Mouse (Mus musculus) heart, postnatal 14 days (tissue): ENCODE measurements around the gene Spn. TPM values are rescaled to one million over a fixed set of nuclear protein-coding genes. Genes with fewer than 3 reads are reported as not detected.

ENCODE experiments used
- DNase-seq, 2 experiments: peaks; one replicate each; pipeline ENCODE4 v3.0.0; 2021 to 2022
- intact Hi-C: fragments of 180-260 bp; cut with DNase I; formaldehyde crosslinking; loops from one replicate; pipeline ENCODE4 v1.15.1; 2025
- total RNA-seq, 2 experiments: library from RNA; stranded (reverse); gene quantifications; 2 replicates each; pipeline ENCODE4 v1.2.3; 2021

Gene Spn
- total RNA-seq, 2 experiments from 2014 or later = 0.38 to 2.0 TPM

DNA sequence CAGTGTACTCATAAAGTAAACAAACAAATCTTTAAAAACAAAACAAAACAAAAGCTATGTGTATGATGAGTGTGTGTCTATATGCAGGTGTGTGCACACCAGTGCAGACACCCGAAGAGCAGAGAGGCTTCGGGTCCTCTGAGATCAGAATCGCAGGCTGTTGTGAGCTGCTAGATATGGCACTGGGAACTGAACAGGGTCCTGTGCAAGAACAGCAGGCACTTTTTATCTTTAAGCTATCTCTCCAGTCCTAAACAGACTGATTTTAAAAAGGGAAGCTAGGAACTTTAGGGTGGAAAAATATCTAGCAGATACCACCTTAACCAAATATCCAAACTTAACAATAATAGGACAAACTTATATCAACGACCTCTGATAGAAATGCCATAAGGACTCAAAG, 5.0 kb upstream of the Spn start:
- DNase-seq = no peak
- intact Hi-C loops = no loop called here

DNA sequence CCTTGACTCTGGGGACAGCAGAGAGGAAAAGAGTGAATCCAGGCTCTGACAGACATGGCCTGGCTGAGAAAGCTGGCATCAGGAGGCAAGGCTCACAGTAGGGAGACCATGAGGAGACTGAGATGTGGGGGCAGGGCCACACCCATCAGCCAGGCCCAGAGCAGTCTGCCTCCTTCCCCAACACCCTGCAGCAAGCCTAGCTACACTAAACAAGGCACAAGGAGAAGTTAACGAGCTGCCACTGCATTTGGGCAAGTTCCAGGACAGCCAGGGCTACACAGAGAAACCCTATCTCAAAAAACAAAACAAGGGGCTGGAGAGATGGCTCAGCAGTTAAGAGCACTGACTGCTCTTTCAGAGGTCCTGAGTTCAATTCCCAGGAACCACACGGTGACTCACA, 4.6 kb upstream of the Spn start:
- intact Hi-C loops = no loop called here

DNA sequence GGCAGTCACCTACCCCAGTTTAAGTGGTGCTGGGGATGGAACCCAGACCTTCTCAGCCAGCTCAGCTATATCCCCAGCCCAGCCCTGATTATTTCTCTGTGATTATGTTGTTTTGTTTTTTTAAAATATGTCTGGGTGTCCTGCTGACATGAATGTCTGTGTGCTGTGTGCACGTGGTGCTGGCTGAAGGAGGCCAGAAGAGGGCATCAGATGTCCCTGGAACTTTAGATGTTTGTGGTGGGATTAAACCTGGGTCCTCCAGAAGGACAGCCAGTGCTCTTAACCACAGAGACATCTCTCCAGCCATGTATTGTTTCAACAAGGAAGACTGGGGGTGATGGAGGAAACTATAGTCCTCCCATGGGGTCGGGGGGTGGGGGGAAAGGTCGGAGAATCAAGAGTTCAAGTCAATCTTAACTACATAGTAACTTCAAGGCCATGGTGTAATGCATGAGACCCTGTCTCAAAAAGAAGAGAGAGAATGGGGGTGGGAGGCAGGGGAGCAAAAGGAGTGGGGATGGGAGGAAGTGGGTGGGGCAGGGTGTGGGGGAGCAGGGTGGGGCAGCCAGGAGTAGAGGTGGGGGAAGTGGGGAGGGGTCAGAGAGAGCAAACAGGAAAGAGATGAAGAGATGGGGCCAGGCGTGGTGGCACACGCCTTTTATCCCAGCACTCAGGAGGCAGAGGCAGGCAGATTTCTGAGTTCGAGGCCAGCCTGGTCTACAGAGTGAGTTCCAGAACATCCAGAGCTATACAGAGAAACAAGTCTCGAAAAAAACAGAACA, 3.2 kb upstream of the Spn start:
- intact Hi-C loops = no loop called here
- no peak for DNase-seq

More for the DNA sequence above, 4.6 kb upstream of the Spn start:
- no peak for DNase-seq

DNA sequence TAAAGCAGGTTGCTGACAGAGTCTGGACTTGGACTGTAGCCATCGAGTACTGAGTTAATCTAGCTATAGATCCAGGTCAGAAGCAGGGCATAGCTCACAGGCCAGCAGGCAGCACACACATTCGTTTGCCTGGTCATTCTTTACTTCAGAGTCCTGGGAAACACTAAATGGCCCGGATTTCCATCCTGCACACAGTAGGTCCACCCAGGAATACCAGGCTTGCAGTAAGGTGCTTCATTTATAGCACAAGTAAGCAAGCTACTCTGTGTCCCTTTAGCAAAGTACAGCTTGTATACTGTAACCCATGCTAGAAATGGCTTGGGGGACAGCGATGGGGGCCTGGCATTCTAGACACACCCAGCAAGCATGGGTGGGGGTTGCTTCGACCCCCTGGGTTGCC, 1.9 kb upstream of the Spn start:
- DNase-seq = no peak
- intact Hi-C loops = loop anchor here (5.0 kb wide), 1 partner anchor 48 kb away; no protein-coding TSS in a partner anchor

DNA sequence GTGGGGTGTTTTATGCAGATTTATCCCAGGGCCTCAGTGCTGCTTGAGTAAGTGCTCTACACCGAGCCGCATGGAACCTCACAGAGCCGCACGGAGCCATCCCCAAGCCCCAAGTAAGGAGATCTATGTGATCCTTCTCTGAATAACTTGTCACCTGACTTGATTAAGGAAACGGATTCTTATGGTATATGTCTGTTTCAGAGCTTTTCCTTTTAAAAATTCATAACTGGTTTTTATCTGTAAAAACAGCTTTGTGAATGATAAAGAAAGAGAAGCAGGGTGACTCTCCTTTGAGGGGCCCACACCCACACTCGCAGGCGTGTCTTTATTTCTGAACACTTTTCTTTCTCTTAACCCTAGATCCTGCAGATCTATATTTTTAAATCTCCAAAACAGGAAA, 1.5 kb upstream of the Spn start:
- intact Hi-C loops = loop anchor here (5.0 kb wide), 1 partner anchor 48 kb away; no protein-coding TSS in a partner anchor
- DNase-seq = no peak

DNA sequence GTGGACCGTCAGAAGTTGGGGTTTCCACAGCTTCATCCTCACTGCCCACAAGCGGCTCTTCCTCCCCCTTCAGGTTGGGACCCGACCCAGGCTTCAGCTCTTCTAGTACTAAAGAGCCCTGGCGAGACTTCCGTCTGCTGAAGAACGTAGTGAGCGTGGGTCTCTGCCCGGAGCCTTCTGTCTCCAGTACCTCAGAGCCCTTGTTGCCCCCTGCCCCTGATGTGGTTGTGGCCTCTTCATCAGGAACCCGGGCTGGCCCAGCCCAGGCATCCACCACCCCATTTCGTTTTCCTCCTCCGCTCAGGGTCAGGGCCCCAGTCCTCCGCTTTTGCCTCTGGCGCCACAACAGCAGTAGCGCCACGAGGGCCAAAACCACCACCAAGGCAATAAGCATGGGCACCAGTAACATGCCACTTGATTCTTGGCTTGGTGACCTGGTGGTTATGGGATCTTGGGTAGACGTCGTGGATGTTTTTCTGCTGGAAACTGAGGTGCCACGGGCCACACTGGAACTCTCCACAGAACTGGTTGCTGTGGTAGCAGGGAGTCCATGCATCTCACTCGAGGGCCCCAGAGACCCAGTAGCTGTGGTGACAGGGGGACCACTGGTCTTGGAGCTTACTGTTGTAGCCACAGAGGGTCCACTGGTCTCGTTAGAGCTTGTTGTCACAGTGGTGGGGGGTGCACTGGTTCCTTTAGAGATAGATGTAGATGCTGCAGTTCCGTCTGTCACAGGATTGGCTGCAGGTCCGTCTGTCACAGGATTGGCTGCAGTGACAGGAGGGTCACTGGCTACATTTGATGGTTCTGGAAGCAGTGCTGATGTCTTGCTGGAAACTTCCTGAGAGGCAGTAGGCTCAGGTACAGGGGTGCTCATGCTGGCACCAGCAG, 1.2 kb downstream of the Spn start:
- intact Hi-C loops = loop anchor here (5.0 kb wide), 1 partner anchor 51 kb away; no protein-coding TSS in a partner anchor
- no peak for DNase-seq

DNA sequence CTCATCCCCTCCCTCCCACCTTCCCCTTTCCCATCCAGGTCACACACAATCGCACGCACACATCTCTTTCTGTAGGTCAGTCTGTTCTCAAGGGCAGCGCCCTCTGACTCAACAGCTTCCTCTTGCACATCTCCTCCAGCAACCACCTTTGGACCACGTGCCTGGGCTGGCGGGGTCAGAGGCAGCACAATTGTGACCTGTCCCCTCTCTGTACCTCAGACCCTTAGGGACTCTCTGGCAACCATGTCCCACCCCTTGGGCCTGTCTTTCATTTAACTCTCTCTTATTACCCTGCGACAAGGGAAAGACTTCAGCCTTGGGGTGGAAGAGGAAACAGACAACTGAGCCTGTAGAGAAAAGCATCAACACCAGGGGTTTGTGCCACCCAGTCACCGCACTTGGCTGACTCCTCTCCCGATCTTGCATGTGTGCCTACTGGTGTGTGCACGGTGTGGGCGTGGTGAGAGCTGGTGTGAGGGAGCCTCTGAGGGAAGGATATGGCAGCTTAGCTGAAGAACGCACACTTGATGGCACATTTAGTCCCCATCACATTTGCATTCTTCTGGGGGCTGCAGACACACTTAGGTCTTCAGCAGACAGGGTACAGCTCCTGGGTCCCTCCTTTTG, 2.7 kb downstream of the Spn start:
- no peak for DNase-seq
- intact Hi-C loops = loop anchor here (5.0 kb wide), 1 partner anchor 52 kb away; no protein-coding TSS in a partner anchor

DNA sequence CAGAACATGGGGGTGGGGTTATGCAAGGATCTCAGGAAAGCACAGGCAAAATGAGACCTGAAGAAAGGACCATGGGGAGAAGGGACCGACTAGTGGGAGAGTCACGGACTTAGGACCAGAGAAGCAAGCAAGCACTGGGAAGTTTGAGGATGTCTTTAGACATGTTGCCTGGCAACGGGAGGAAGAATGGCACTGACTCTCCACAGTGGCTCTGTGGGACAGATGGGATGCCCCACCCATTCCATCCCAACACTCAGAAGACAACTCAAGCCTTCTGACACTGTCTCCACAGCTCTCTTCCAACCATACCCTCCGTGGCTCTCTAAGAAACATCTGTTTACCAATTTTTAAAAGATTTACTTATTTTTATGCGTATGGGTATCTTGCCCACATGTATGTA, 4.5 kb downstream of the Spn start:
- intact Hi-C loops = no loop called here
- no peak for DNase-seq

DNA sequence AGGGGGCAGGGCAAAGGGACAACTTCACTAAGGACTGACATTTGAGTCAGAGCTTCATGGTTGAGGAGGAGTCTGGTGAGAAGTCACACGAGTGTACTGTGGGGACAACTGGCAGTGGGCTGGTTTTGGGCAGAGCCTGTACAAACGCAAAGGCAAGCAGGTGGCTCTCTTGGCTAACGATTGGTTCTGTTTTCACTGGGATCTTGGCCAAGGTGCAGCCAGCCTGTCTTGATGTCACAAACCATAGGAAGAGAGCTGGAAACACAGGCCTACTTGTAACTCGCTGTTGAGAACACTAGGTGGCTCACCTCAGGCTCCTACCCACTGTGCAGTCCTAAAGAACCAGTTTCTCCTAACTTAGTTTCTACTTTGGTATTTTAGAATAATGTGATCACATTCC, 8.0 kb downstream of the Spn start:
- peak in 1 of 2 experiments; percentile 28 for DNase-seq
- intact Hi-C loops = no loop called here

DNA sequence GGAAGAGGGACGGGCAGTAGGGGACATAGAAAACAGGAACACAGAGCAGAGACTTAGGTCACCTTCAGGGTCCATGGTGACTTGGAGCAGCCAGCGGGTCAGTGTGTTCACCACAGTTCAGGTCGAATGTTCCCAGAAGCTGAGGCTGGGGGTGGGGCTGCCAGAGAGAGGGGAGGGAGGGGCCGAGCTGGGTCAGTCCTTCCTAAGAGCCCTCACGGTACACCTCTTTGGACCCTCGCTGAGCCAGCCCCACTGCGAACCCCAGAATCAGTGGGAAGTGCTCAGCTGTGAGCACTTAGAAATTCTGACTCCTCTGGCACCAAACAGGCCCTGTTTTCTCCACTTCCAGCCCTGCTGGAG, 15.7 kb downstream of the Spn start, which contains the start of gene Qprt:
Qprt (minus strand) TSS at position 316 of the 360 bp plus-strand sequence.
- intact Hi-C loops = no loop called here
- no peak for DNase-seq

DNA sequence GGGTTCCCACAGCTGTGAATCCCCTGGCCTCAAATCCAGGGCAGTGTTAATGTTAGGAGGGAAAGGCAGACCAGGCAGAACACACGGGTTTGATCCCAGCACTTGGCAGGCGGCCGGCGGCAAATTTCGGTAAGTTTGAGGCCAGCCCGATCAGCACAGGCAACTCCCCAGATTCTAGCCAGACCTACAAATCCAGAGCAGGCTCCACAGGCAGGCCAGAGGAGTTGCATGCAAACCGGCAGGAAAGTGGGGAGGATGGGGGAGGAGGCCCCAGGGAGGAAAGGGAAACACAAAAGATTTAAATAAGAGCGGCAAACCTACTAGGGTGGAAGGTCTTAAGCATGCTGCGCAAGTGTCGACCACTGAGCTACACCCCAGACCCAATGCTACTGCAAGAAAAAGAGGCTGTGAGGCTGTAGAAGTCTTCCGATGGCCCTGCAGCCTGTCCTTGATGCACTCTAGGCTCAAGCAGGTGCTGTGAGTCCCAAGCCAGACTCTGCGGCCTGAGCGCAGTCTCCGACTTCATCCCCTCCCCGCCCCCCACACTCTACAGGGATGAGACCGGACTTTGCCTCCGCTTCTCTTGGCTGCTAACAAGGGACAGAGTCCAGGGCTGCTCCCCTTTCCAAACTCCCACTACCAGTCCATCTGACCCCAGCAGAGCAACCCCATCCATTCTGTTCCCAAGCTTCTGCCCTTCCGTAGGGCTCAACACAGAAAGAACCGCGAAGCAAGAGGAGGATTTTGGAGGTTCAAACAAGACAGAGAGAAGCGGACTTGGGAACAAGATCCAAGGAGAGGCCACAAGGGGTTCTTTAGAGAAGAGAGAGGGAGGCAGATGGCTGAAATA, 16.3 kb downstream of the Spn start:
- intact Hi-C loops = no loop called here
- no peak for DNase-seq

DNA sequence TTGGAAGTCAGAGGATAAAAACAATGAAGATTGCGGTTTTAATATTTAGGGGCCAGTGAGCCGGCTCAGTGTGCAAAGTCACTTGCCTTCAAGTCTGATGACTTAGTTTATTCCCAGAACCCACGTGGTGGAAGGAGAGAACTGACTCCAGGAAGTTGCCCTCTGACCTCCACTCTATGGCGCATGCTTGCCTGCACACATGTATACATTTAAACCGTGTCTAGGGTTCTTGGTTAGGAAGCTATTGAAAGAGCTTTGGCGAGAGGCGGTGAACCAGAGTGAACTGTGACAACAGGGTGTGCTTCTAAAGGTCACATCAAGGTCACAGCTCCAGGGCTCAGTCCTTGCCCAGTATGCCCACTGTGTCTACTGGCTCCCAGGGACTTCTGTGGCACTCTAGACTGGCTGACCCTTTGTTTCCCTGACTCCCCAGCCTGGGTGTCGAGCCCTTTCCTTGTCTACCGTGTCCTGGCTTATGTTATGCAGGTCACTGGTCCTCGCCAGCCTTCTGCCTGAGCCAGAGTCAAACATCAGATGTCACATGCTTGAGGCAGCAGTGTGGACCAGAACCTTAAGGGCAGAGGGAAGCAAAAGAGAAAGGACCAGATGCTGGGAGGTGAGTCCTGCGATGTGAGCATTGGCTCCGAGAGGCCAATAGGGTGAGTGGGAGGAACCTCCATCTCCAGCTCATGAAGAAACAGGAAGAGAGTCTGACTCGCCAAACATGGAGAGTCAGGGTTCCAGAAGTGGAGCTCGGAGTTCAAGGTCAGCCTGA, 18.8 kb downstream of the Spn start:
- DNase-seq = no peak
- intact Hi-C loops = no loop called here

DNA sequence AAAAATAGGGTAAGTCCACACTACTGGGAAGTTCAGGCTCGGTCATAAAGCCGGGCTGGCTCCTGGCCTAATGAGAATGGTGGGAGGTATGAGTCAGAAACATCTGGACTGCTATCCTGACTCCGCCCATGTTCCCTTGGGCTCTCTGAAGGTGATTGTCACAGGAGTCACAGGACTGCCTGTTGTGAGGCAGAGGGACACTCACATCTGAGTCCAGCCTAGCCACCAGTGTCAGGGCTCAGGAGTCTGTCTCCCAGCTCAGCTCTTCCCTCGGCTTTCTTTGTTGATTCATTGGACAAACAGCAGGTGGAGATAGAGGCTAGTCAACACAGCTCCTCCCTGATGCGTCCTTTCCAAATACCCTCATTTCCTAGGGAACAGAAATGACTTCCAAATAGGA, 19.7 kb downstream of the Spn start:
- peak; percentile 30 to 43 for DNase-seq
- intact Hi-C loops = no loop called here

DNA sequence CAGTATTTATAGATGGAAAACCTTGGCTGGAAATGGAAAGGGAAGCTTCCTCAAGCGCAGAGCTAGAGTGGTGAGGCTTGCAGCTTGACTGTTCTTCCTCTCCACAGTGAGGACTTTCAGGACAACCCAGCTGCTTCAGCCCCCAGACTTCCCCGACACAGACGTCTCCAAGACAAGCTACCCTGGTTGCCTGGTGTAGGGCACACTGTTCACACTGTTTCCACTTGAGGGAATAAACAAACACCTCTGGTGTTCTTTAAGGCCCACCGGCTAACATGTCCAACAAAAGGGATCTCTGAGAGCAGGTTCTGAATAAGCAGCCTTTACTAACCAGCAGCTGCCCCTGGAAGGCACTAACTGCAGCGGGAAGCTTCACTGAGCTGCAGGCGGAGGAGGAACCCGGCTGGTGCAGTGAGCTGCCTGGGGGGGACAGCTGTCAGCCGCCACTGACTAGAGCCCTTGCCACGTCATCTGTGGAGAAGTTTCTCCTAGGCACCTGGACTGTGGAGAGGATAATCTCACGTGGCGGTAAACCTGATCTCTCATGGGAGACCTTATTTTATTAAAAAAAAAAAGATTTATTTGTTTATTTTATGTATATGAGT, 21.2 kb downstream of the Spn start:
- no peak for DNase-seq
- intact Hi-C loops = no loop called here

DNA sequence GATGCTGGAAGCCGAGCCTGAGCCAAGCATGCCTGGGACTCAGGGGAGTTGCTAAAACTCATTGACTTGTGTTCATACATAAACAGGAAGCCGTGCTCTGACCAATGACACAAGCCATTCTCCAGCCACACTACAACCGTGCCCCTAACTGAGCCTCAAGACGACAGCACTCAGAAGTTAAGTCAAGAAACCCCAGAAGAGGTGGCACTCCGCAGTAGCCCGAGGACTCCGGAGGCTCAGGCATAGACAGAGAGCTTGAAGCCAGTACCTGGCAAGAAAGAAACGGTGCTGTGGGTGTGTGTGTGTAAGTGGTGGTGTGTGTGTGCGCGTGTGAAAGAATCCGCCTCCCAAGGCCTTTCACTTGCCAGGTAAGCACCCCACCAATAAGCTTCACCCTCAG, 22.7 kb downstream of the Spn start:
- intact Hi-C loops = no loop called here
- no peak for DNase-seq

DNA sequence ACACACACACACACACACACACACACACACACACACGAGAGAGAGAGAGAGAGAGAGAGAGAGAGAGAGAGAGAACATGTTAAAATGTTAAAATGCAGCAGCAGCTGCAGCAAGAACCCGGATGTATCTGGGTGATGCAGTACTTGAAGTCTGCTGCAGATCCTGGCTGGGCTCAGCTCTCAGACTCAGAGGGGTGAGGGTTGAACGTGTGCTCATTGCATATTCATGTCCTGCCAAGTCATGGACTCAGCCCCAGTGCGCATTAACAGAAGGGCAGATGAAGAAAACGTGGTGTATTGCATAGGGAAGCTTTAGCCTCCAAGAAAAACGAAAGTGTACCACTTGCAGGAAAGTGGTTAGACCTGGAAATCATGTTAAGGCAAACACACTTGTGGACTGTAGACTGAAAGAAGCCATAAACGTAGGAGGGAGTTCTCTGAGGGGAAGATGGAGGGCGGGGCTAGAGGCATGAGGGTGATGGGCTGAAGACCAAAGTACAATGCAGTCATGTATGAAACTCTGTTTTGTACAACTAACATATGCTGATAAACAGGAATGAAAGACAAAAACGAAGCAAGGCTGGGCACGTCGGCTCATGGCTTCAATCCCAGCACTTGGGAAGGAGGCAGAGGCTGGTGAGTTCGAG, 23.9 kb downstream of the Spn start:
- intact Hi-C loops = no loop called here
- no peak for DNase-seq

DNA sequence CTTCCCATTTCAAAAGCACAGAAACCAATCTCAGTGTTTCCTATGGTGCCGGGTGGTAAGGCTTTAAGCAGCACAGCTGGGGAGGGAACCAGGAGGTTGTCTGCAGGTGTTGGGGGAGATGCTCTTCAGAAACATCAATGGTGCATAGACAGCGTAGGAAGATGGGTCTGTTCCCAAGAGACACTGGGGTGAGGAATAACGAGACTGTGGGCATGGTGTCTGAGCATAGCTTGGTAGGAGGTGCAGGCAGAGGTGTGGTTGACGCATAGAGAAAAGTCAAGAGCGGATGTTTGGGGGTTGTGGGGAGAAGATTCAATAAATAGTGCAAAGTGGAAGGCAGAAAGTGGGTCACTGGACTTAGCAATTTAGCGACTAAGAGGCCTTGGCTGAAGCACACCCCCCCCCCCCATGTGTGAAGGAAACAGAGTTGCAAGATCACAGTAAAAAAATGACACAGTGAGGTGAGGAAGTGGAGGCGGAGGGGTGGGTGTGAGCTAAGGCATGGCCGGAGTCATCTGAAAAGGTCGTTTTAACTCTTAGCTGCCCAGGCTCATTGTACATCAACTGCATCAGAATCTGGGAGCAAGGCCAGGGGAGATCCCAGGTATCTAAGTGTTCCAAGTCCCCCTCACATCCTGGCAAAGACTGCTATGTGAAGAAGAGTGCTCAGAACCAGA, 24.6 kb downstream of the Spn start:
- intact Hi-C loops = no loop called here

More for the DNA sequence above, 24.6 kb downstream of the Spn start:
- DNase-seq = no peak
